ENCODE assay signal across 7 mouse cellular contexts in the genomic region with DNA sequence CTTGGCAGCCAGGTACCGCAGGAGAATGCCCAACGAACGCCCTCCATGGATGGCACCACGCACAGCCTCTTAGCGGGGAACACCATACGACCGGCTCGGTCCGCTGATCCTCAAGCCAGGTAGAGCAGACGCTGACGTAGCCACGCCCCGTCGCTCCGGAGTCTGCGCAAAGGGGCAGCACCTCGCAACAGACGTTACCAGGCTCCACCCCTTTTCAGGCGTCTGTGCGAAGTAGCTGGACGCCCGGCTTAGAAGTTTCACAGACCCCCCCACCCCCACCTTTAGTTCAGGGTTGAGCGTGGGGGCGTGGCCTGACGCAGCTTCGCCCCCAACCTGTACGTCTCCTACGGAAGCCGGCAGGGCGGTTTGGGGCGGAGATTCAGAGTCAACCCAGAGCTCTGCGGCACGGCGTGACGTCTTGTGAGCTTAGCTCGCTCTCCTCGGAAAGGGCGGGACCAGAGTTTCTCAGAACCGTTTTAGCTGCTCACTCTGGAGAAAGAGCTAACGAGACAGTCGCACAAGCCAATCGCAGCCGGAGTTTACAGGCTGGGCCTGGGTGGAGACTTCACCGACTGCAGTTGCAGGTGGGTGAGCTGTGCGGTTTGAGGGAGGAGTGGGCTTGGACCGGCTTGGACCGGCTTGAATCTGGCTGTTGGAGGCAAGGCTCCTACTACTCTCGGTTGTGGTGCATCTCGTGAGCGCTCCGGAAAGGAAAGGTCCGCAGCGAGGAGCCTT. TPM values are rescaled to one million over a fixed set of nuclear protein-coding genes. Genes with fewer than 3 reads are reported as not detected.
DNase-seq lines count a peak whose midpoint lies in the region; ATAC-seq lines count a peak whose summit lies in the region.

A gene (minus strand): TSS at position 121 of the 735 bp plus-strand sequence.
A gene (plus strand): TSS at position 483 of the 735 bp plus-strand sequence.

- no peaks in the 10 kb centered on the region for H3K36me3 ChIP-seq in intestine, embryonic 16.5 days (ENCODE audit: control insufficient read depth, insufficient read depth, low read length)
- no peaks in the 10 kb centered on the region for H3K36me3 ChIP-seq in midbrain, embryonic 11.5 days (ENCODE audit: control insufficient read depth, insufficient read depth, low read length)

- peak within 1 kb of the TSS; percentile 91 for H3K27ac ChIP-seq in intestine, embryonic 16.5 days (ENCODE audit: low read length)
- peak within 1 kb of the TSS; percentile 74 for H3K27ac ChIP-seq in midbrain, embryonic 11.5 days (ENCODE audit: low read depth, low read length)

- peak; percentile 99 for DNase-seq in adrenal gland, adult 8-10 months
- peak; percentile 97 for DNase-seq in embryo, embryonic 9.5 days (ENCODE audit: extremely low spot score)
- DNase-seq in gastrocnemius, postnatal 4 days (ENCODE audit: low spot score in 2 of 2): peak; percentile 90 to 98
- DNase-seq in left cerebral cortex, postnatal 36 days (ENCODE audit: low spot score in 2 of 2): peak; percentile 99 to 100
- peak; percentile 99 for DNase-seq in midbrain, embryonic 11.5 days (ENCODE audit: low spot score, missing footprints)
- DNase-seq in skeletal muscle tissue, adult 2 months (ENCODE audit: low read depth, low spot score): peak; percentile 99

- peak; percentile 99 for ATAC-seq in intestine, embryonic 16.5 days
- peak; percentile 97 for ATAC-seq in midbrain, embryonic 11.5 days (ENCODE audit: low FRiP score)

- intact Hi-C loops in left cerebral cortex, postnatal 36 days (cut with DNase I): loop anchor here (5.0 kb wide), 3 partner anchors 68 to 907 kb away; a partner anchor contains a TSS

- H3K4me3 ChIP-seq in intestine, embryonic 16.5 days (ENCODE audit: low read length): peak within 1 kb of the TSS; percentile 63
- H3K4me3 ChIP-seq in midbrain, embryonic 11.5 days (ENCODE audit: low read depth, low read length): peak within 1 kb of the TSS; percentile 67

- under 1% methylated on average over 53 of the region's 53 CpGs for WGBS in intestine, embryonic 16.5 days
- WGBS in midbrain, embryonic 11.5 days: under 1% methylated on average over 53 of the region's 53 CpGs

- H3K27me3 ChIP-seq in intestine, embryonic 16.5 days (replicated peaks; ENCODE audit: control insufficient read depth, insufficient read depth, low read length): no peaks in the 10 kb centered on the region
- H3K27me3 ChIP-seq in midbrain, embryonic 11.5 days (ENCODE audit: control insufficient read depth, insufficient read depth, low read length): no peaks in the 10 kb centered on the region

- no peaks in the 10 kb centered on the region for H3K9me3 ChIP-seq in intestine, embryonic 16.5 days (ENCODE audit: control insufficient read depth, low read length)
- H3K9me3 ChIP-seq in midbrain, embryonic 11.5 days (ENCODE audit: control insufficient read depth, low read length): no peaks in the 10 kb centered on the region

- H3K4me2 ChIP-seq in intestine, embryonic 16.5 days (ENCODE audit: low read depth, low read length): peak within 1 kb of the TSS; percentile 84
- H3K4me2 ChIP-seq in midbrain, embryonic 11.5 days: peak within 1 kb of the TSS; percentile 72

- H3K4me1 ChIP-seq in intestine, embryonic 16.5 days (ENCODE audit: control insufficient read depth, insufficient read depth, low read length): peaks cover 4% of the 10 kb centered on the region; the same call in 1 of the 2 replicates
- peaks cover 11% of the 10 kb centered on the region for H3K4me1 ChIP-seq in midbrain, embryonic 11.5 days (ENCODE audit: control insufficient read depth, insufficient read depth, low read length)

- peak within 1 kb of the TSS; percentile 82 for H3K9ac ChIP-seq in intestine, embryonic 16.5 days (ENCODE audit: low read depth, low read length)
- peak within 1 kb of the TSS; percentile 80 for H3K9ac ChIP-seq in midbrain, embryonic 11.5 days (ENCODE audit: low read length)

RNA-seq across cellular contexts. Expression of the first gene that starts in this region (rescaled TPM):
- total RNA-seq in adrenal gland, adult 8-10 months (2022): 10 to 100 TPM; 22.4 to 28.0 (median 25.2) TPM
- 10 to 100 TPM; 13.1 to 14.0 TPM for total RNA-seq in gastrocnemius, postnatal 4 days (2021)
- polyA plus RNA-seq in intestine, embryonic 16.5 days (2015; fragmentation: Nextera tagmentation; extraction: Ambion mirVana): 24.3 and 26.3 TPM in 2 replicates
- total RNA-seq in left cerebral cortex, postnatal 36 days (2021): 10 to 100 TPM; 25.3 to 27.2 TPM
- 38.0 and 40.6 TPM in 2 replicates for polyA plus RNA-seq in midbrain, embryonic 11.5 days (2014; fragmentation: Nextera tagmentation; extraction: Ambion mirVana)

RNA-seq across cellular contexts. Expression of the second gene that starts in this region (rescaled TPM):
- 1 to 10 TPM; 3.4 to 4.4 (median 3.8) TPM for total RNA-seq in adrenal gland, adult 8-10 months (2022)
- total RNA-seq in gastrocnemius, postnatal 4 days (2021): 1 to 10 TPM; 3.7 to 4.5 TPM
- polyA plus RNA-seq in intestine, embryonic 16.5 days (2015; fragmentation: Nextera tagmentation; extraction: Ambion mirVana): 4.7 and 5.1 TPM in 2 replicates
- total RNA-seq in left cerebral cortex, postnatal 36 days (2021): 10 to 100 TPM; 10.5 to 13.5 TPM
- polyA plus RNA-seq in midbrain, embryonic 11.5 days (2014; fragmentation: Nextera tagmentation; extraction: Ambion mirVana): 8.1 and 8.3 TPM in 2 replicates

Comparison
In these comparisons a context has a peak if more than half of its experiments do, and no peak if none do; other contexts are left out.
1. Peak in every context shown above with its lines: DNase-seq, ATAC-seq, H3K4me3 ChIP-seq and H3K27ac ChIP-seq.